14 mouse cellular contexts compared by ENCODE assay signal in genomic region chr4:121051863-121052262, GRCm38 (mm10). TPM values are rescaled to one million over a fixed set of nuclear protein-coding genes. Genes with fewer than 3 reads are reported as not detected.
DNase-seq lines count a peak whose midpoint lies in the region; TF ChIP-seq lines count a peak whose summit lies in the region.
"Had no signal": no experiment of that assay in that cellular context is flagged by ENCODE, and none has a peak within 500 bp of the region (broad histone marks: within the 10 kb centered on the region; RNA-seq: fewer than 3 reads in every experiment).

No protein-coding gene starts in this region.

- peak; percentile 40 for DNase-seq in cerebellum, adult 9-11 months
- no peak for DNase-seq in cerebellum, adult 8-10 months
- peak; percentile 12 to 24 for DNase-seq in kidney, postnatal 4 days
- no peak for DNase-seq in kidney, adult 2 months
- DNase-seq in mesoderm, embryonic 11.5 days (ENCODE audit: low read depth, low spot score), result peak; percentile 54
- DNase-seq in urinary bladder, postnatal 14 days (ENCODE audit: low spot score), result no peak
- no peak for DNase-seq in adrenal gland, adult 18-20 months (ENCODE audit: low spot score in 2 of 2)
- DNase-seq: adrenal gland, postnatal 14 days; gastrocnemius, postnatal 14 days had no signal

- WGBS in kidney, adult 2 months, result 62% methylated on average over 4 of the region's 4 CpGs

- H3K9me3 ChIP-seq in ES-Bruce4 (replicated peaks; ENCODE audit: control insufficient read depth, insufficient read depth, low read length, poor library complexity, severe bottlenecking), result no peaks in the 10 kb centered on the region

- no peaks in the 10 kb centered on the region for H3K4me1 ChIP-seq in kidney, adult 2 months (ENCODE audit: control insufficient read depth, insufficient read depth, low read length)
- no peaks in the 10 kb centered on the region for H3K4me1 ChIP-seq in ES-Bruce4 (ENCODE audit: control insufficient read depth, insufficient read depth, low read length)

- TF ChIP-seq CTCF in kidney, adult 2 months (conservative IDR thresholded peaks at IDR 0.05; ENCODE audit: insufficient read depth, insufficient read length, low read depth, low read length), result no peak
- no peak for TF ChIP-seq CTCF in ES-Bruce4 (IDR thresholded peaks at IDR 0.05; ENCODE audit: low read depth, low read length)

- TF ChIP-seq EP300 in ES-Bruce4 (IDR thresholded peaks at IDR 0.05; ENCODE audit: insufficient read depth, low read depth, low read length), result no peak

- H3K9ac ChIP-seq in ES-Bruce4 (ENCODE audit: low read depth, poor library complexity, severe bottlenecking), result no peak overlapping the region; the same call in 1 of the 2 replicates

- no peak overlapping the region for H3K4me3 ChIP-seq in kidney, adult 2 months (ENCODE audit: insufficient read depth, low read depth, low read length)
- H3K4me3 ChIP-seq in ES-Bruce4 (ENCODE audit: low read depth, low read length), result peak overlapping the region; percentile 68; the same call in 1 of the 2 replicates
- H3K4me3 ChIP-seq: erythroblast, embryonic 14.5 days had no signal

- H3K36me3 ChIP-seq in kidney, adult 2 months (ENCODE audit: control insufficient read depth, insufficient read depth, low read length), result no peaks in the 10 kb centered on the region
- no peaks in the 10 kb centered on the region for H3K36me3 ChIP-seq in ES-Bruce4 (ENCODE audit: control insufficient read depth, insufficient read depth, low read length, poor library complexity, severe bottlenecking)

- H3K27me3 ChIP-seq in kidney, adult 2 months (replicated peaks; ENCODE audit: control insufficient read depth, insufficient read depth, low read length), result no peaks in the 10 kb centered on the region
- H3K27me3 ChIP-seq in ES-Bruce4 (ENCODE audit: control insufficient read depth, insufficient read depth, low read length, poor library complexity, severe bottlenecking), result no peaks in the 10 kb centered on the region

- H3K27ac ChIP-seq in kidney, adult 2 months (ENCODE audit: insufficient read depth, low read depth, low read length), result no peak overlapping the region
- no peak overlapping the region for H3K27ac ChIP-seq in ES-Bruce4 (ENCODE audit: insufficient read depth, low read length)

- no peak for TF ChIP-seq POLR2A in kidney, adult 2 months (IDR thresholded peaks at IDR 0.05; ENCODE audit: low read depth, low read length)
- no peak for TF ChIP-seq POLR2A in ES-Bruce4 (IDR thresholded peaks at IDR 0.05; ENCODE audit: insufficient read depth, low read length)

RNA-seq across cellular contexts. Expression of gene Col9a2, which starts 12.7 kb away (rescaled TPM):
- polyA plus RNA-seq in kidney, adult 2 months (2012; rRNA removed), result not detected in 2 replicates
- 5.8 and 6.9 TPM in 2 replicates for polyA plus RNA-seq in ES-Bruce4 (2011; ENCODE audit: insufficient read depth, insufficient read length, low read depth, missing spikeins)
- total RNA-seq in adrenal gland, adult 18-20 months (2021), result under 1 TPM; 0.33 to 0.42 TPM
- polyA plus RNA-seq: inflammation-experienced regulatory T-cells, adult 6 months had no signal

RNA-seq across cellular contexts. Expression of gene Smap2, which starts 34.8 kb away (rescaled TPM):
- polyA plus RNA-seq in kidney, adult 2 months (2012; rRNA removed), result 20.5 and 27.3 TPM in 2 replicates
- polyA plus RNA-seq in ES-Bruce4 (2011; ENCODE audit: insufficient read depth, insufficient read length, low read depth, missing spikeins), result 23.0 and 23.9 TPM in 2 replicates
- 10 to 100 TPM; 28.9 to 34.6 TPM for total RNA-seq in adrenal gland, adult 18-20 months (2021)

RNA-seq across cellular contexts. Expression of gene Zmpste24, which starts 46.2 kb away (rescaled TPM):
- 43.5 and 45.7 TPM in 2 replicates for polyA plus RNA-seq in kidney, adult 2 months (2012; rRNA removed)
- polyA plus RNA-seq in ES-Bruce4 (2011; ENCODE audit: insufficient read depth, insufficient read length, low read depth, missing spikeins), result 31.5 and 31.7 TPM in 2 replicates
- 10 to 100 TPM; 39.3 to 51.6 TPM for total RNA-seq in adrenal gland, adult 18-20 months (2021)

RNA-seq across cellular contexts. Expression of gene Tmco2, which starts 57.2 kb away (rescaled TPM):
- 0.14 TPM in 1 of 2 replicates, not detected in the other for polyA plus RNA-seq in kidney, adult 2 months (2012; rRNA removed)
- not detected in 2 replicates for polyA plus RNA-seq in ES-Bruce4 (2011; ENCODE audit: insufficient read depth, insufficient read length, low read depth, missing spikeins)
- not detected for total RNA-seq in adrenal gland, adult 18-20 months (2021)
- total RNA-seq: adrenal gland, postnatal 14 days; gastrocnemius, postnatal 14 days had no signal
- polyA plus RNA-seq: erythroblast, embryonic 14.5 days; inflammation-experienced regulatory T-cells, adult 6 months; limb, embryonic 14.5 days; thymus, postnatal 0 days had no signal

Comparison
In these comparisons a context has a peak if more than half of its experiments do, and no peak if none do; other contexts are left out.
1. DNase-seq: peak in cerebellum, adult 9-11 months (single experiment), kidney, postnatal 4 days (2 of 2) and mesoderm, embryonic 11.5 days (single experiment); none in cerebellum, adult 8-10 months (single experiment), kidney, adult 2 months (single experiment), urinary bladder, postnatal 14 days (single experiment) and adrenal gland, adult 18-20 months (0 of 2).